Mouse (Mus musculus): ENCODE measurements around the gene Olfr1272. TPM values are rescaled to one million over a fixed set of nuclear protein-coding genes. Genes with fewer than 3 reads are reported as not detected.
"Not testable (repeated sequence)": the region's sequence is repeated elsewhere in the genome, so short reads cannot be mapped to it uniquely, and the experiment has no call there.

Gene Olfr1272
- polyA plus RNA-seq (2012; rRNA removed) = not detected in 2 replicates

DNA sequence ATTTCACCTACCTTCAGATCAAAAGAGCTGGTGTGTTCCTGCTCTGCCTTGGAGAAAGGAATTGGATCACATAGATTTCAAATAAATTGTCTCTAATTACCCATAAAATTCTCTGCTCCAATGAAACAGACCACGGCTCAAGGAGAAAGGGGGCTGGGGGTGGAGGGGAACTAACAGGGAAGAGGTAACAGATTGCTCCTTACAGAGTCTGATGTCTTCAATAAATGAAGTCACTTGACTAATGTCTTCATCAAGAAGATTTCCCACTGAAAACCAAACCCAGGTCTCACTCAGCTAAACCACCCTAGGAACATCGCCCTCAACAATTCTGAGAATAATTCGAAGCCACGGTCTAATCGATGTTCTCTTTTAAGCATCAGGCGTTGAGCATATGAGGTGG, at the start of gene Olfr1272:
Gene Olfr1272 (minus strand): TSS at position 101 of the 400 bp plus-strand sequence.
- no peak for DNase-seq (ENCODE audit: low spot score)

- DNase-seq (ENCODE audit: low spot score) = not testable (repeated sequence)
These were observed 29.3 kb upstream of the Olfr1272 start, which contains the start of gene Gm13769 for GRCm38 (mm10) chr2:90321900-90322299. Gm13769 (plus strand) TSS chr2:90322200.

DNA sequence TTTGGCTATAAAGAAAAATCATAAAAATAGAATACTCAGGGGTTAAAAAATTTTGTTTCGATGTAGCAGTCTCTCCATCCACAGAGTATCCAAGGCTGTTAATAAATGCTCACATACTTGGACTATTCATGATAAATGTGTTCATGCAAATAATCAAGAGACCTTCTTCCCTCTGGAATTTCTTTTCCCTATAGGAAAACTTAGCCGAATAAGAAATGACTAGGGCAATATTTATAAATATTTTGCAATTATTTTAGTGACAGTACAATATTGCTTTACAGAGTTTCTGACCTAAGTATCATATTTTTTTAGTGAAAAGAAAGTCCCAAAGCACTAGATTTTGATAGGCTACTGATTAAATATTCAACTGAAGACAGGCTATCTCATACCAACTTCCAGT, 21.7 kb downstream of the Olfr1272 start, which contains the start of gene Olfr1271:
Gene Olfr1271 (minus strand): TSS at position 101 of the 400 bp plus-strand sequence.
- no peak for DNase-seq (ENCODE audit: low spot score)

- no peak for DNase-seq (ENCODE audit: low spot score)
These were observed 35.1 kb downstream of the Olfr1272 start, which contains the start of gene Olfr142 for GRCm38 (mm10) chr2:90257492-90257891. Olfr142 (minus strand) TSS chr2:90257592.

Other genes starting within 250 kb of the Olfr1272 start
- gene Olfr140, start 229.2 kb downstream of the Olfr1272 start, polyA plus RNA-seq (2012; rRNA removed) = not detected in 2 replicates
- not detected in 2 replicates for gene Olfr1269, start 171.4 kb downstream of the Olfr1272 start, polyA plus RNA-seq (2012; rRNA removed)
- not detected in 2 replicates for gene Olfr32, start 150.5 kb downstream of the Olfr1272 start, polyA plus RNA-seq (2012; rRNA removed)
- not detected in 2 replicates for gene Olfr1270, start 139.8 kb downstream of the Olfr1272 start, polyA plus RNA-seq (2012; rRNA removed)
- not detected in 2 replicates for gene Olfr1506, start 68.3 kb downstream of the Olfr1272 start, polyA plus RNA-seq (2012; rRNA removed)
- not detected in 2 replicates for gene Olfr142, start 35.2 kb downstream of the Olfr1272 start, polyA plus RNA-seq (2012; rRNA removed)
- gene Olfr1271, start 21.8 kb downstream of the Olfr1272 start, polyA plus RNA-seq (2012; rRNA removed) = not detected in 2 replicates
- gene Gm13769, start 29.4 kb upstream of the Olfr1272 start, polyA plus RNA-seq (2012; rRNA removed) = not detected in 2 replicates
- not detected in 2 replicates for gene Olfr1274-ps, start 105.8 kb upstream of the Olfr1272 start, polyA plus RNA-seq (2012; rRNA removed)